Mouse (Mus musculus) kidney, adult 2 months (tissue): ENCODE results near the gene Map4k4.

Source experiments
- CTCF ChIP-seq: fragments of 200-500 bp; conservative IDR thresholded peaks from 2 replicates; pipeline ENCODE4 v1.5.1; 2011; ENCODE audit warnings: low read depth, mild to moderate bottlenecking, control low read depth, low read length, moderate library complexity, mixed read lengths; ENCODE audit not compliant: insufficient read depth, insufficient read length
- POLR2A ChIP-seq: fragments of 200-500 bp; IDR thresholded peaks from one replicate; pipeline ENCODE4 v1.6.1; 2011; ENCODE audit warnings: low read depth, low read length, control low read depth

DNA sequence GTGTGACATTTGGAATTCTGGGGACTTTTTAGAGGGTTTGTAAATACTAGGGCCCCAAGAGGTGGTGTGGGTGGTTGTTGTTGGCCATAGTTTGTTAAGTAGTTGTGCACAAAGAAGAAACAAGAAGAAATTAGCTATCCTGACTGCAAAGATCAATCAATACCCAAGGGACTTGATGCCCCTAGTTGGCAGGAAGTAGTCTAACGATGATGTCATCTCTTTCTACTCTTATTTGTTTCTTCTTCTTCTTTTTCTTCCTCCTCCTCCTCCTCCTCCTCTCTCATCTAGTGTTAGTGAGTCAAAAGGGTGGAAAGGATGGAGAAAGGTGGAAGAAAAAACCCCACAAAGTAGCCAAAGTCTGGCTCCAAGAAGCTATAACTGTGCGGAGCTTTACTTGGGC, 39.6 kb downstream of the Map4k4 start:
- TF ChIP-seq POLR2A (no peak), CTCF (no peak)
